Mouse (Mus musculus): Measurements from ENCODE around the gene Scap. TPM values are rescaled to one million over a fixed set of nuclear protein-coding genes. Genes with fewer than 3 reads are reported as not detected.

Scap gene
- polyA plus RNA-seq, 1 experiment: 25.0 TPM

- Histone ChIP-seq H3K27ac (ENCODE audit: insufficient read depth, low read depth, low read length) (no peak overlapping the region), H3K4me3 (ENCODE audit: insufficient read depth, low read length) (no peak overlapping the region), H3K4me1 (ENCODE audit: control insufficient read depth, insufficient read depth, low read length) (peaks cover 37% of the 10 kb centered on the region)
- TF ChIP-seq CTCF (IDR thresholded peaks at IDR 0.05; ENCODE audit: low read depth, low read length) (no peak), POLR2A (IDR thresholded peaks at IDR 0.05; ENCODE audit: borderline replicate concordance, low read depth, low read length) (no peak)
Observed at GRCm38 (mm10) chr9:110350188-110350587, 17.1 kb downstream of the Scap start.

- Histone ChIP-seq H3K4me3 (ENCODE audit: insufficient read depth, low read length) (no peak overlapping the region), H3K27ac (ENCODE audit: insufficient read depth, low read depth, low read length) (no peak overlapping the region), H3K4me1 (ENCODE audit: control insufficient read depth, insufficient read depth, low read length) (peaks cover 37% of the 10 kb centered on the region)
- TF ChIP-seq CTCF (IDR thresholded peaks at IDR 0.05; ENCODE audit: low read depth, low read length): no peak
- no peak for TF ChIP-seq POLR2A (IDR thresholded peaks at IDR 0.05; ENCODE audit: borderline replicate concordance, low read depth, low read length)
Observed at GRCm38 (mm10) chr9:110350612-110351011, 17.5 kb downstream of the Scap start.

- H3K4me3 ChIP-seq (ENCODE audit: insufficient read depth, low read length): no peak overlapping the region
- no peak overlapping the region for H3K27ac ChIP-seq (ENCODE audit: insufficient read depth, low read depth, low read length)
- TF ChIP-seq POLR2A (IDR thresholded peaks at IDR 0.05; ENCODE audit: borderline replicate concordance, low read depth, low read length): no peak
- TF ChIP-seq CTCF (IDR thresholded peaks at IDR 0.05; ENCODE audit: low read depth, low read length): no peak
- H3K4me1 ChIP-seq (ENCODE audit: control insufficient read depth, insufficient read depth, low read length): peaks cover 37% of the 10 kb centered on the region
Observed at GRCm38 (mm10) chr9:110351350-110351749, 18.3 kb downstream of the Scap start.

- Histone ChIP-seq H3K27ac (ENCODE audit: insufficient read depth, low read depth, low read length) (no peak overlapping the region), H3K4me1 (ENCODE audit: control insufficient read depth, insufficient read depth, low read length) (peaks cover 39% of the 10 kb centered on the region)
- TF ChIP-seq POLR2A (IDR thresholded peaks at IDR 0.05; ENCODE audit: borderline replicate concordance, low read depth, low read length) (no peak), CTCF (IDR thresholded peaks at IDR 0.05; ENCODE audit: low read depth, low read length) (no peak)
Observed at GRCm38 (mm10) chr9:110351932-110352632, 19.0 kb downstream of the Scap start.

GRCm38 (mm10) chr9:110358341-110358740, 25.3 kb downstream of the Scap start:
- Histone ChIP-seq H3K4me1 (ENCODE audit: control insufficient read depth, insufficient read depth, low read length) (peaks cover 4% of the 10 kb centered on the region), H3K27ac (ENCODE audit: insufficient read depth, low read depth, low read length) (no peak overlapping the region), H3K4me3 (ENCODE audit: insufficient read depth, low read length) (no peak overlapping the region)
- no peak for TF ChIP-seq CTCF (IDR thresholded peaks at IDR 0.05; ENCODE audit: low read depth, low read length)
- TF ChIP-seq POLR2A (IDR thresholded peaks at IDR 0.05; ENCODE audit: borderline replicate concordance, low read depth, low read length): no peak

More at GRCm38 (mm10) chr9:110351932-110352632, 19.0 kb downstream of the Scap start:
- H3K4me3 ChIP-seq (ENCODE audit: insufficient read depth, low read length): no peak overlapping the region

- H3K27ac ChIP-seq (ENCODE audit: insufficient read depth, low read depth, low read length): no peak overlapping the region
- peaks cover 6% of the 10 kb centered on the region for H3K4me1 ChIP-seq (ENCODE audit: control insufficient read depth, insufficient read depth, low read length)
- TF ChIP-seq POLR2A (IDR thresholded peaks at IDR 0.05; ENCODE audit: borderline replicate concordance, low read depth, low read length) (no peak), CTCF (IDR thresholded peaks at IDR 0.05; ENCODE audit: low read depth, low read length) (no peak)
- no peak overlapping the region for H3K4me3 ChIP-seq (ENCODE audit: insufficient read depth, low read length)
Observed at GRCm38 (mm10) chr9:110361299-110361698, 28.2 kb downstream of the Scap start.

GRCm38 (mm10) chr9:110362337-110362736, 29.2 kb downstream of the Scap start:
- TF ChIP-seq CTCF (IDR thresholded peaks at IDR 0.05; ENCODE audit: low read depth, low read length) (no peak), POLR2A (IDR thresholded peaks at IDR 0.05; ENCODE audit: borderline replicate concordance, low read depth, low read length) (no peak)
- H3K4me3 ChIP-seq (ENCODE audit: insufficient read depth, low read length): no peak overlapping the region
- no peak overlapping the region for H3K27ac ChIP-seq (ENCODE audit: insufficient read depth, low read depth, low read length)
- H3K4me1 ChIP-seq (ENCODE audit: control insufficient read depth, insufficient read depth, low read length): peaks cover 9% of the 10 kb centered on the region

GRCm38 (mm10) chr9:110366746-110367145, 33.7 kb downstream of the Scap start:
- Histone ChIP-seq H3K27ac (ENCODE audit: insufficient read depth, low read depth, low read length) (no peak overlapping the region), H3K4me1 (ENCODE audit: control insufficient read depth, insufficient read depth, low read length) (peaks cover 7% of the 10 kb centered on the region), H3K4me3 (ENCODE audit: insufficient read depth, low read length) (no peak overlapping the region)
- TF ChIP-seq CTCF (IDR thresholded peaks at IDR 0.05; ENCODE audit: low read depth, low read length): no peak
- no peak for TF ChIP-seq POLR2A (IDR thresholded peaks at IDR 0.05; ENCODE audit: borderline replicate concordance, low read depth, low read length)

GRCm38 (mm10) chr9:110369860-110370259, 36.8 kb downstream of the Scap start:
- peaks cover 7% of the 10 kb centered on the region for H3K4me1 ChIP-seq (ENCODE audit: control insufficient read depth, insufficient read depth, low read length)
- no peak overlapping the region for H3K27ac ChIP-seq (ENCODE audit: insufficient read depth, low read depth, low read length)
- no peak overlapping the region for H3K4me3 ChIP-seq (ENCODE audit: insufficient read depth, low read length)
- TF ChIP-seq POLR2A (IDR thresholded peaks at IDR 0.05; ENCODE audit: borderline replicate concordance, low read depth, low read length): no peak
- TF ChIP-seq CTCF (IDR thresholded peaks at IDR 0.05; ENCODE audit: low read depth, low read length): no peak

- H3K4me3 ChIP-seq (ENCODE audit: insufficient read depth, low read length): no peak overlapping the region
- H3K4me1 ChIP-seq (ENCODE audit: control insufficient read depth, insufficient read depth, low read length): no peaks in the 10 kb centered on the region
- H3K27ac ChIP-seq (ENCODE audit: insufficient read depth, low read depth, low read length): no peak overlapping the region
- TF ChIP-seq CTCF (IDR thresholded peaks at IDR 0.05; ENCODE audit: low read depth, low read length) (no peak), POLR2A (IDR thresholded peaks at IDR 0.05; ENCODE audit: borderline replicate concordance, low read depth, low read length) (no peak)
Observed at GRCm38 (mm10) chr9:110373871-110374270, 40.8 kb downstream of the Scap start.

Data from bone marrow macrophage, adult 2 months (primary cell).